Mouse (Mus musculus) embryonic facial prominence, embryonic 10.5 days (tissue): ENCODE data around the gene Ppox. TPM values are rescaled to one million over a fixed set of nuclear protein-coding genes. Genes with fewer than 3 reads are reported as not detected.

Experiments used
- DNase-seq: peaks from one replicate; pipeline ENCODE4 v3.0.0-alpha.2; 2017; ENCODE audit warnings: low spot score
- H3K27ac ChIP-seq: fragments of 300-500 bp; sonication (generic); replicated peaks from 2 replicates; pipeline ENCODE4 v1.5.1; 2016; ENCODE audit warnings: mild to moderate bottlenecking
- H3K27me3 ChIP-seq: fragments of 300-500 bp; sonication (generic); replicated peaks from 2 replicates; pipeline ENCODE4 v1.6.1; 2016; ENCODE audit warnings: low read depth, mild to moderate bottlenecking; ENCODE audit not compliant: poor library complexity, severe bottlenecking
- H3K36me3 ChIP-seq: fragments of 300-500 bp; sonication (generic); replicated peaks from 2 replicates; pipeline ENCODE4 v1.6.1; 2016; ENCODE audit warnings: mild to moderate bottlenecking, moderate library complexity
- H3K4me1 ChIP-seq: fragments of 300-500 bp; sonication (generic); 2 replicates; pipeline ENCODE4 v1.6.1; 2016
- H3K4me3 ChIP-seq: fragments of 300-500 bp; sonication (generic); 2 replicates; pipeline ENCODE4 v1.5.1; 2016; ENCODE audit warnings: mild to moderate bottlenecking, moderate library complexity
- H3K9me3 ChIP-seq: fragments of 300-500 bp; sonication (generic); 2 replicates; pipeline ENCODE4 v1.6.1; 2016; ENCODE audit warnings: mild to moderate bottlenecking
- WGBS: fragments of 180-500 bp; shearing (Covaris S2); methylation state at CpG from one replicate; pipeline ENCODE4 v1.1.7; 2016; 5-methylcytosine and 5-hydroxymethylcytosine counted together
- polyA plus RNA-seq: library from polyadenylated mRNA; unstranded; fragments of >200 nt; fragmentation: Nextera tagmentation; extraction: Ambion mirVana; gene quantifications from 2 replicates; pipeline ENCODE4 v1.2.1, GENCODE M21; 2016

Gene Ppox
- polyA plus RNA-seq, 1 experiment from 2014 or later = 57.5 TPM

DNA sequence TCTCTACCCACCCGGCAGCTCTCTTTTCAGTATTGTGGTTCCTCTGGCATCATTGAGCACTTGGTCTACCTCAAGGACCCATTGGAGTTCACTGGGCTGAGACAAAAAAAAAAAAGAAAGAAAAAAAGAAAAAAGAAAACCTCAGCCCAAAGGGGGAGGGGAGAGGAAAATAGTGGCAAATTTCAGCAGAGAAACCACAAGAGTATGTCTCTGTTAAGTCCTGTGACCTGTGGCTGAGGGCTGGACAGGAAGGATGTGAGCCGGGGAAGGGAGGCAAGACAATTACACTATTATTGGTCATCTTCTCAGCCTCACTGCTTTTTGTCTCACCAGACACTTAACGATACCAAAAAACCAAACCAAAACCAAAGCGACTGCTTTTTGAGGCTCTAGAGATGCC, 49.1 kb downstream of the Ppox start:
- no peak overlapping the region for H3K27ac ChIP-seq

DNA sequence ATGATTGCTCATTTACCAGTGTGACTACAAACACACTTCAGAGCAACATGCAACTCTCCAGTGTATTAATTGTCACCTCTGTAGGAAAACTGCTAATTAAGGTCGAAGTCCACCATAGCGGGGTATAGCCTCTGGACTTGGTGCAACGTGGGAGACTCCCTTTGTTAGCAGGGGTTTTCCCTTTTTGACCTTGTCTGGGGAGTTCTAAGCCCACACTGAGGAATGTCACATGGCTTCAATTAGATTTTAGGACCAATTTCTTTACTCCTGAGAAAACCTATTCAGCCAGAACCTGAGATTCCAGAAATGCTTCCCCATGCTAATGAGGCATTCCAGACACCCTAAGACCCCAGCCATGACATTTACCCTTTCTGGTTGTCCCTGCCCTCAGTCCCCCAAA, 50.8 kb downstream of the Ppox start:
- Histone ChIP-seq H3K4me1 (peaks cover 36% of the 10 kb centered on the region), H3K27me3 (no peaks in the 10 kb centered on the region), H3K36me3 (peaks cover 21% of the 10 kb centered on the region), H3K27ac (peak overlapping the region; percentile 75), H3K4me3 (0 out of 2 replicates have a peak overlapping the region, but pooled peaks have one; percentile 8), H3K9me3 (no peaks in the 10 kb centered on the region)
- peak; percentile 27 for DNase-seq
- WGBS = 24% methylated on average over 3 of the region's 3 CpGs

More for the DNA sequence above, 49.1 kb downstream of the Ppox start:
- Histone ChIP-seq H3K9me3 (no peaks in the 10 kb centered on the region), H3K4me1 (peaks cover 36% of the 10 kb centered on the region), H3K36me3 (peaks cover 38% of the 10 kb centered on the region), H3K4me3 (no peak overlapping the region), H3K27me3 (no peaks in the 10 kb centered on the region)
- WGBS = 54% methylated on average over 4 of the region's 4 CpGs
- no peak for DNase-seq

DNA sequence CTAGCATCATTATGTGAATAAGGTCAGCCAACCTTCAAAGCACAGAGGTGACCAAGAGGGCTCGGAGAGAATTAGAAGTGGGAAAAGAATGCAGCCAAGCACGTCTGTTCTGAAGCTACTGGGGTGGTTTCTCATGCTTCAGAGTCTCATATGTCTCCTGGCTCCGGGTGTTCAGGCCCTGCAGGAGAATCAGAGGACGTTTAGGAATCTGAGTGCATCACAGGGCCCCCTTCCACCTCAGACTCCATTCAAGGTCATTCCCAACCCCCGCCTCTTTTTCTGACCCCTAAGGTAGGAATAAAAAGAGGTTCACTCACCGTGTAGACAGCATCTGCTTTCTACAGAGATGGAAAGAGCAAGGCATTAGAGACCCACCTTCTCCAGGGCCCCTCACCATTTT, 51.2 kb downstream of the Ppox start:
- 34% methylated on average over 6 of the region's 6 CpGs for WGBS
- Histone ChIP-seq H3K4me1 (peaks cover 40% of the 10 kb centered on the region), H3K36me3 (peaks cover 17% of the 10 kb centered on the region), H3K27ac (peak overlapping the region; percentile 75), H3K4me3 (0 out of 2 replicates have a peak overlapping the region, but pooled peaks have one; percentile 8), H3K27me3 (no peaks in the 10 kb centered on the region), H3K9me3 (no peaks in the 10 kb centered on the region)
- DNase-seq = peak; percentile 25

DNA sequence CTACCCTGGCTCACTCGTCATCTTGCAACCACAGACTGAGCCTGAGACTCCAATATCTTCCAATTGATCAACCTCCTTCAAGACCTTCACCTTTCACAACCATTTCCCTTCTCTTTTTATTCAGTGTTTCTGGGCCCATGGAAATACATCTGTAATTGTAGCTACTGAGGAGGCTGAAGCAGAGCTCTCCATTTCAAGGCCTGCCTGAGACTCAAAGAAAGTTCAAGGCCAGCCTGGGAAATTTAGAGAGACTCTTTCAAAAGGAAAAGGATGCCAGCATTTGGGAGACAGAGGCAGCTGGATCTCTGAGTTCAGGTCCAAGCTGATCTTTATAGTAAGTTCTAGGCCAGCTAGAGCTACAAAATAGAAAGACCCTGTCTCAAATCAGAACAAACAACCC, 53.1 kb downstream of the Ppox start:
- Histone ChIP-seq H3K9me3 (no peaks in the 10 kb centered on the region), H3K27me3 (no peaks in the 10 kb centered on the region), H3K27ac (no peak overlapping the region), H3K4me1 (peaks cover 39% of the 10 kb centered on the region), H3K4me3 (no peak overlapping the region), H3K36me3 (no peaks in the 10 kb centered on the region)
- DNase-seq = no peak
- 88% methylated on average over 1 of the region's 1 CpGs for WGBS

DNA sequence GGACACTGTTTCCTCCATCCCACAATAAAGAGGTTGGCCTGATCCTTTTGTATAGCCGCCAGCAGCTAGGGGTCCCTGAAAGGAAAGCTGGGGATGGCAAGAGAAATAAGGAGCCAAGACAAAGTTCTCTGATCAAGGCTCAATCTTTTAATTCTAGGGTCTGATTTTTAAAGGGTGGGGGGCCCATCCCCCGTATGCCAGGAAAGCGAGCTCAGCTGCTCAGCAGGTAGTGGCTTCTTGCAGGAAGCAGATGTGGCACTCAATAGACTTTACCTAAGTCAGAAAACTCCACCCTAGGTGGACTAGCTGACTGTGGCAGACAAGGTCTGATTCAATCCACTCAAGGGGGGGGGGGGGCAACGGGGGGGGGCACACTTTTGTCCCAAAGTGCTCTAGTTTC, 54.2 kb downstream of the Ppox start:
- no peak overlapping the region for H3K27ac ChIP-seq
- H3K4me1 ChIP-seq = peaks cover 41% of the 10 kb centered on the region
- no peak for DNase-seq
- WGBS = 48% methylated on average over 4 of the region's 4 CpGs
- H3K27me3 ChIP-seq = no peaks in the 10 kb centered on the region
- no peak overlapping the region for H3K4me3 ChIP-seq
- H3K9me3 ChIP-seq = no peaks in the 10 kb centered on the region
- no peaks in the 10 kb centered on the region for H3K36me3 ChIP-seq

Other genes starting within 250 kb of the Ppox start
- 3.8 and 5.5 TPM in 2 replicates for gene Fcgr3, start 216.3 kb downstream of the Ppox start, polyA plus RNA-seq
- 1.1 and 2.0 TPM in 2 replicates for gene Cfap126, start 167.3 kb downstream of the Ppox start, polyA plus RNA-seq
- gene Sdhc, start 130.6 kb downstream of the Ppox start, polyA plus RNA-seq = 260 and 264 TPM in 2 replicates
- gene Mpz, start 130.5 kb downstream of the Ppox start, polyA plus RNA-seq = 0.48 and 0.91 TPM in 2 replicates
- 5.2 and 6.7 TPM in 2 replicates for gene Pcp4l1, start 84.9 kb downstream of the Ppox start, polyA plus RNA-seq
- 0.21 TPM in 2 replicates for gene Nr1i3, start 67.2 kb downstream of the Ppox start, polyA plus RNA-seq
- 32.4 and 33.3 TPM in 2 replicates for gene Tomm40l, start 58.7 kb downstream of the Ppox start, polyA plus RNA-seq
- 2.7 and 3.1 TPM in 2 replicates for gene Apoa2, start 56.1 kb downstream of the Ppox start, polyA plus RNA-seq
- gene Fcer1g, start 46.8 kb downstream of the Ppox start, polyA plus RNA-seq = 12.4 and 16.5 TPM in 2 replicates
- 11.8 and 12.7 TPM in 2 replicates for gene Adamts4, start 30.8 kb downstream of the Ppox start, polyA plus RNA-seq
- 269 and 279 TPM in 2 replicates for gene Ndufs2, start 29.8 kb downstream of the Ppox start, polyA plus RNA-seq
- 68.7 and 70.8 TPM in 2 replicates for gene B4galt3, start 10.9 kb downstream of the Ppox start, polyA plus RNA-seq
- 106 and 107 TPM in 2 replicates for gene Usp21, start 6.8 kb upstream of the Ppox start, polyA plus RNA-seq
- 100 and 105 TPM in 2 replicates for gene Ufc1, start 13.8 kb upstream of the Ppox start, polyA plus RNA-seq
- 50.3 and 50.4 TPM in 2 replicates for gene Dedd, start 48.0 kb upstream of the Ppox start, polyA plus RNA-seq
- gene Nit1, start 64.5 kb upstream of the Ppox start, polyA plus RNA-seq = 33.6 and 36.8 TPM in 2 replicates
- gene Pfdn2, start 64.5 kb upstream of the Ppox start, polyA plus RNA-seq = 156 TPM in 2 replicates
- 1.2 and 1.6 TPM in 2 replicates for gene Klhdc9, start 79.6 kb upstream of the Ppox start, polyA plus RNA-seq
- gene Nectin4, start 88.9 kb upstream of the Ppox start, polyA plus RNA-seq = 2.6 and 4.6 TPM in 2 replicates
- gene Arhgap30, start 107.8 kb upstream of the Ppox start, polyA plus RNA-seq = 0.65 and 0.72 TPM in 2 replicates
- gene Usf1, start 130.1 kb upstream of the Ppox start, polyA plus RNA-seq = 138 and 139 TPM in 2 replicates
- gene Tstd1, start 137.7 kb upstream of the Ppox start, polyA plus RNA-seq = 6.0 and 9.0 TPM in 2 replicates
- gene F11r, start 156.3 kb upstream of the Ppox start, polyA plus RNA-seq = 34.7 and 37.6 TPM in 2 replicates
- gene Alyref2, start 222.3 kb upstream of the Ppox start, polyA plus RNA-seq = 7.4 and 9.3 TPM in 2 replicates